Mouse (Mus musculus) limb, embryonic 11.5 days (tissue): ENCODE measurements around the gene Tmem132b. TPM values are rescaled to one million over a fixed set of nuclear protein-coding genes. Genes with fewer than 3 reads are reported as not detected.

ENCODE experiments used
- ATAC-seq: fragments of 200-750 bp; cut with Nextera tagmentation; 2 replicates; pipeline ENCODE4 v1.8.0; 2017; ENCODE audit warnings: low read depth; ENCODE audit not compliant: insufficient number of reproducible peaks, low FRiP score, low TSS enrichment
- DNase-seq: peaks from one replicate; pipeline ENCODE4 v3.0.0-alpha.2; 2015; ENCODE audit warnings: low spot score
- H3K27ac ChIP-seq: fragments of 300-500 bp; sonication (generic); replicated peaks from 2 replicates; pipeline ENCODE4 v1.5.1; 2014; ENCODE audit warnings: low read depth, mild to moderate bottlenecking, low read length
- H3K27me3 ChIP-seq: fragments of 300-500 bp; sonication (generic); 2 replicates; pipeline ENCODE4 v1.6.1; 2014; ENCODE audit warnings: mild to moderate bottlenecking, low read length, mixed read lengths; ENCODE audit not compliant: control insufficient read depth, insufficient read depth
- H3K36me3 ChIP-seq: fragments of 300-500 bp; sonication (generic); 2 replicates; pipeline ENCODE4 v1.6.1; 2014; ENCODE audit warnings: mild to moderate bottlenecking, low read length, moderate library complexity, mixed read lengths; ENCODE audit not compliant: control insufficient read depth, insufficient read depth
- H3K4me1 ChIP-seq: fragments of 300-500 bp; sonication (generic); 2 replicates; pipeline ENCODE4 v1.6.1; 2014; ENCODE audit warnings: low read length, mixed read lengths; ENCODE audit not compliant: control insufficient read depth, insufficient read depth
- H3K4me2 ChIP-seq: fragments of 300-500 bp; sonication (generic); 2 replicates; pipeline ENCODE4 v1.6.1; 2014; ENCODE audit warnings: low read depth, mild to moderate bottlenecking, moderate library complexity; ENCODE audit not compliant: severe bottlenecking
- H3K4me3 ChIP-seq: fragments of 300-500 bp; sonication (generic); 2 replicates; pipeline ENCODE4 v1.5.1; 2014; ENCODE audit warnings: low read depth, low read length
- H3K9ac ChIP-seq: fragments of 300-500 bp; sonication (generic); 2 replicates; pipeline ENCODE4 v1.6.1; 2014; ENCODE audit warnings: mild to moderate bottlenecking, low read length
- H3K9me3 ChIP-seq: fragments of 300-500 bp; sonication (generic); 2 replicates; pipeline ENCODE4 v1.6.1; 2016; ENCODE audit warnings: low read length; ENCODE audit not compliant: control insufficient read depth
- WGBS: fragments of 180-500 bp; shearing (Covaris S2); extraction: QIAGEN DNeasy Blood & Tissue Kit; methylation state at CpG from one replicate; pipeline ENCODE4 v1.1.7; 2014; 5-methylcytosine and 5-hydroxymethylcytosine counted together
- polyA plus RNA-seq: library from polyadenylated mRNA; unstranded; fragments of >200 nt; fragmentation: Nextera tagmentation; extraction: Ambion mirVana; gene quantifications from 2 replicates; pipeline ENCODE4 v1.2.1, GENCODE M21; 2014

Gene Tmem132b
- polyA plus RNA-seq, 1 experiment from 2014 or later = 0.08 TPM

DNA sequence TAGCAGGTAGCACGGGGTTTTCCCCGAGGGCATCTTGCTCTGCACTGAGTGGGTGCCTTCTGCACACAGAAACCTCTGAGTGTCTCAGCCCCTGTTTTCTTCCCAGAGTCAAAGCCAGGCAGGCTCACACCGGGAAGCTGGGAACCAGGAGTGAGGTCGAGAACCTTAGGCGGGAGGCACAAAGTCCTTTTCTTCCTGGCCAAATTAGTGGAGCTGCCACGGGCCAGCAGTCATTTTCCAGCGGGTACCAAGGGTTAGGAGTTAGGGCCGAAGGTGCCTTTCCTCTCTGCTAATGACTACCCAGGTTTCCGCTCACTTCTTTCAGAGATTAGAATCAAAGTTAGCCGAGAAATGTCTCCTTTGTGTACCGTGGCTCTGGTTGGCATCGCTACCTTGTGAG, 75.6 kb downstream of the Tmem132b start:
- H3K4me2 ChIP-seq = no peak overlapping the region
- no peak for ATAC-seq
- 81% methylated on average over 12 of the region's 12 CpGs for WGBS

DNA sequence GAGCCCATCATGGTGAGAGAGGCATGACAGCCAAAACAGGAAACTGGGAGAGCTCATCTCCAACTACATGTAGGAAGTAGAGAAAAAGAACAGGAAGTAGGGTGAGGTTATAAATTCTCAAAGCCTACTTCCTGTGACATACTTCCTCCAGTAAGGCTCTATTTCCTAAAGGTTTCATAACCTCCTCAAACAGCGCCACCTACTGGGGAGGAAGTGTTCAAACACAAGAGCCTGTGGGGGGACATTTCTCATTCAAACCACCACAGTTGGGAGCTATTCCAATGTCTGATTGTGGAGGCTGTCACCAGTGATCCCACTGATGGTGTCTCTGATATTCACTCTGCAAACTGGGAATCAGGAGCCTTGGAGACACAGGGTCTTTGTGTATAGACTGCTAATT, 78.4 kb downstream of the Tmem132b start:
- H3K9me3 ChIP-seq = no peaks in the 10 kb centered on the region; the same call in 1 of the 2 replicates
- H3K4me2 ChIP-seq = no peak overlapping the region
- no peaks in the 10 kb centered on the region for H3K36me3 ChIP-seq
- no peak overlapping the region for H3K27ac ChIP-seq
- H3K4me1 ChIP-seq = no peaks in the 10 kb centered on the region
- no peak for DNase-seq
- 57% methylated on average over 1 of the region's 1 CpGs for WGBS
- no peak for ATAC-seq
- H3K27me3 ChIP-seq = no peaks in the 10 kb centered on the region
- no peak overlapping the region for H3K9ac ChIP-seq
- no peak overlapping the region for H3K4me3 ChIP-seq

More for the DNA sequence above, 75.6 kb downstream of the Tmem132b start:
- Histone ChIP-seq H3K4me3 (no peak overlapping the region), H3K4me1 (no peaks in the 10 kb centered on the region), H3K9ac (no peak overlapping the region), H3K9me3 (no peaks in the 10 kb centered on the region), H3K27me3 (no peaks in the 10 kb centered on the region), H3K27ac (no peak overlapping the region), H3K36me3 (no peaks in the 10 kb centered on the region)
- no peak for DNase-seq

DNA sequence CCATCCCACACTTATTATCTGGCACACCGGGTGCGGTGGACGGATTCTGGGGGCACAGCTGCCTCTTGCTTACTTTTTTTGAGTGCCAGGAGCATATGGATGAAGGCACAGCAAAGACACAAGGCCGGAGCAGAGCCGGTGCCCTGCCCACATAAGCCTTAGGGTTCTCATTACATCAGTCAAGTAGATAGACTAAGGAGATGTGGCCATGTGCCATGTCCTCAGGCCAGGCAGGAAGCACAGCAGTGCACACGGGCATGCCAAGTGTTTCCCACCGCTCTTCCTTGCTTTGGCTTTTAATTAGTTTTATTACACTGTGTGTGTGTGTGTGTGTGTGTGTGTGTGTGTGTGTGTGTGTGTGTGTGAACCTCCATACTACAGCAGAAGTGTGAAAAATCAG, 80.9 kb downstream of the Tmem132b start:
- Histone ChIP-seq H3K4me2 (no peak overlapping the region), H3K9me3 (no peaks in the 10 kb centered on the region; the same call in 1 of the 2 replicates), H3K4me3 (no peak overlapping the region), H3K27me3 (no peaks in the 10 kb centered on the region), H3K27ac (no peak overlapping the region), H3K4me1 (no peaks in the 10 kb centered on the region), H3K9ac (no peak overlapping the region), H3K36me3 (no peaks in the 10 kb centered on the region)
- ATAC-seq = no peak
- DNase-seq = no peak
- WGBS = 90% methylated on average over 7 of the region's 7 CpGs

DNA sequence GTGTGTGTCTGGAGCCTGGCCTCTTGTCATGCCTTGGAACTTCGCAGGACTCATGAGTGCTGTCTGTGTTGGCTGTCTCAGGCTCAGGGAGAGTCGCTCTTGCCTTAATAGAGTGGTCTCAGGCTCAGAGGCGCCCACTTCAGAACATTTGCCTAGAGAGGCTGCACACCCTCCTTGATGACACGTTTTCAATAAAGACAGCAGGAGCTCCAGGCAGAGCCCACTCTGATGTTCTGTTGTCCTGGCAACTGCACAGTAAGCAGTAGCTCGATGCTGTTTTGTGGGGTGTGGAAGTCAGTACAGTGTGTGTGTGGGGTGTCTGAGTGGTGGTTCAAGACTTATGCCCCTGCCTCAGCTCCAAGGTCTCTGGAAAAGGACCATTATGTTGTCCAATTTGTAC, 81.6 kb downstream of the Tmem132b start:
- H3K4me2 ChIP-seq = no peak overlapping the region
- no peaks in the 10 kb centered on the region for H3K36me3 ChIP-seq
- H3K4me3 ChIP-seq = no peak overlapping the region
- H3K4me1 ChIP-seq = no peaks in the 10 kb centered on the region
- ATAC-seq (no peak), DNase-seq (no peak)
- no peaks in the 10 kb centered on the region; the same call in 1 of the 2 replicates for H3K9me3 ChIP-seq
- 83% methylated on average over 5 of the region's 5 CpGs for WGBS
- H3K27me3 ChIP-seq = no peaks in the 10 kb centered on the region
- H3K27ac ChIP-seq = no peak overlapping the region
- no peak overlapping the region for H3K9ac ChIP-seq

DNA sequence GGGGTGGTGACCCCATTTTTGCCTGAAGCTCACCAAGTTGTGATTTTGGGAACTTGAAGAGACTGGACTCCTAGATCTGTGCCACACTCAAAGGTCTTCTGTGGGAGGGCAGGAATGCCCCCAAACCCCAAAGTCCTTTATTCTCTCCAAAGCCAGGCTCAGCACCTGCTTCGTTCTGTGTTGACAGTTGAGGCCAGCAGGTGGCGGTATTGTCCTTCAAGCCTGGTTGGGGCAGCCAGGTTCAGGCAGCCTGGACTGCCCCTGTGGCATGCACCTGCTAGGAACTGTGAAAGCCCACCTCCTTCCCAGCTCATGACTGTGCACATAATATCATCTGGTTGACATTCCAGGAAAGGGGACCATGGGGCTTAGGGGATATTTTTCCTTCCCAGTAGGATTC, 82.8 kb downstream of the Tmem132b start:
- ATAC-seq (no peak), DNase-seq (no peak)
- H3K4me1 ChIP-seq = no peaks in the 10 kb centered on the region
- no peak overlapping the region for H3K27ac ChIP-seq
- no peaks in the 10 kb centered on the region for H3K36me3 ChIP-seq
- H3K27me3 ChIP-seq = no peaks in the 10 kb centered on the region
- no peaks in the 10 kb centered on the region; the same call in 1 of the 2 replicates for H3K9me3 ChIP-seq
- H3K4me3 ChIP-seq = no peak overlapping the region
- H3K9ac ChIP-seq = no peak overlapping the region
- H3K4me2 ChIP-seq = no peak overlapping the region
- 44% methylated on average over 2 of the region's 2 CpGs for WGBS

DNA sequence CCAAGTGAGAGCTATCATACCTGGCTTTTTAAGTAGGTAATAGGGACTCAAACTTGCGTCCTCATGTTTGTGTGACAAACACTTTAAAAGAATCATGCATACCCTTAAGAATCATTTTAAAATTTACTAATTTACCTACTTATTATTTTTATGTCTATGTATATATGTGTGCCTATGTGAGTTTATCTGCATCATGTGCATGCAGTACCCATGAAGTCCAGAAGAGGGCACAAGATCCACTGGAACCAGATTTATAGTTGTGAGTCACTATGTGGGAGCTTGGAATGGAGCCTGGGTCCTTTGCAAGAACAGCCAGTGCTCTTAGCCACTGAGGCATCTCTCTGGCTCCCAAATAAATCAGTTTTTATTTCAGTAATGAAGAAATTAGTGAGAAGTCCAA, 85.5 kb downstream of the Tmem132b start:
- no peak for ATAC-seq
- H3K4me1 ChIP-seq = no peaks in the 10 kb centered on the region
- 95% methylated on average over 1 of the region's 1 CpGs for WGBS
- no peak overlapping the region for H3K4me2 ChIP-seq
- no peaks in the 10 kb centered on the region for H3K36me3 ChIP-seq
- H3K9me3 ChIP-seq = no peaks in the 10 kb centered on the region; the same call in 1 of the 2 replicates
- DNase-seq = no peak
- no peak overlapping the region for H3K27ac ChIP-seq
- H3K9ac ChIP-seq = no peak overlapping the region
- H3K27me3 ChIP-seq = no peaks in the 10 kb centered on the region
- no peak overlapping the region for H3K4me3 ChIP-seq

DNA sequence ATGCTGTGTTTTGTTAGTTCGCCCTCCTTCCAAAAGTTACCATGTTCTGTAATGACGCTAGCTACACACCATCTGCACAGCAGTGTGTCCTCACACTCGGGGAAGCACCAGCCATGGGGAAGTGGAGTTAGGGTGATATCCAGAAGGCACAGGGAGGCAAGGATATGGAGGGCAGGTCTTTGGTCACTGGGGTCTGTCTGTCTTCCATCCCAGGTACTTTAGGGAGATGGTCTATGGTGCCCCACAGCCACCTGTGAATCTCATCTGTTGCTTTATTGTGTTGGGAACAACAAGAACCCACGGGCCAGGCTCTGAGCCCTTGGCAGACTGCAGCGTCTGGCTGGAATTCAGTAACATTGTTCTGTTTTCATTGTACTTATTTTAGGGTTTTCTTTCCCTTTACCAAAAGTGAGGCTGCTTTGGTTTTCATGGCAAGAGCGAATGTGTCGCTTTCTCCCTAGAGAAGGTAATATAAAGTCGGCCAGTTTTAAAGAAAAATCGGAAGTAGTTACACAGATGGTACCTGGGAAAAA, 96.3 kb downstream of the Tmem132b start:
- no peaks in the 10 kb centered on the region for H3K4me1 ChIP-seq
- H3K4me3 ChIP-seq = no peak overlapping the region
- WGBS = 91% methylated on average over 9 of the region's 9 CpGs
- H3K4me2 ChIP-seq = no peak overlapping the region
- no peak overlapping the region for H3K9ac ChIP-seq
- no peak overlapping the region for H3K27ac ChIP-seq
- no peaks in the 10 kb centered on the region for H3K9me3 ChIP-seq
- DNase-seq = no peak
- ATAC-seq = no peak
- H3K36me3 ChIP-seq = no peaks in the 10 kb centered on the region
- no peaks in the 10 kb centered on the region for H3K27me3 ChIP-seq

DNA sequence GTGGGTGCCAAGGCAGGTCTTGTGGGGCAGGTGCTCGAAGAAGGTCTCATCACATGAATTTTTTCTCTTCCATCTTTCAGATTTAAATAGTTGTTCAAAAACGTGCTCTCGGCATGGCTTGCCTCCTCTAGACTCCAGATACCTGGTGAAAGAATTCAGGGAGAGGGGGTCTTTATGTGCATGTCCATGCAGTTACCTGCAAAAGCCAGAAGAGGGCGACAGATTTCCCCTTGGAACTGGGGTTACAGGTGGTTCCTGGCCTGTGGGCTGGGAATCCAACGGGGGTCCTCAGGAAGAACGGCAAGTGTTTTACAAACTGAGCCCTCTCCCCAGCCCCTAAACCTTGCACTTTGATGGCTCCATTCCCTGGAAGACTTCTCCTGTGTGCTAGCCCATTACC, 103.1 kb downstream of the Tmem132b start:
- WGBS = 79% methylated on average over 6 of the region's 6 CpGs
- Histone ChIP-seq H3K9me3 (no peaks in the 10 kb centered on the region), H3K4me1 (no peaks in the 10 kb centered on the region), H3K9ac (no peak overlapping the region), H3K36me3 (no peaks in the 10 kb centered on the region), H3K27ac (no peak overlapping the region), H3K4me3 (no peak overlapping the region), H3K4me2 (no peak overlapping the region), H3K27me3 (no peaks in the 10 kb centered on the region)
- DNase-seq (no peak), ATAC-seq (no peak)

DNA sequence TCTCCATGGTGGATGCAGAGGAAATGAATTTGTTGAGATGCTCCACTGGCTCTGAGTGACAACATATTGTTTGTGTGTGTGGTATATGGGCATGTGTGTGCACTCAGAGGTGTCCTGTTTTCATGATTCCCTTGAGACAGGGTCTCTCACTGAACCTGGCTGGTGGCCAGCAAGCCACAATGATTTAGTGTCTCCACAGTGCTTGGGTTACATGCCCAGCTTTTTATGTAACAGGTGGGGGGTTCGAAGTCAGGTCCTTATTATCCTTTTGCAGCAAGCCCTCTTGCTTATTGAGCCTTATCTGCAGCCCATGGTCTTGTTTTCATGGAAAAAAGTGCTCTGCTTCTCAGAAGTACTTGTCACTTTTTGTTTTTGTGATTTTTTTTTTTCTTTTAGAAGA, 109.4 kb downstream of the Tmem132b start:
- H3K4me1 ChIP-seq = no peaks in the 10 kb centered on the region
- no peaks in the 10 kb centered on the region for H3K36me3 ChIP-seq
- no peak overlapping the region for H3K9ac ChIP-seq
- no peak for ATAC-seq
- no peak overlapping the region for H3K4me2 ChIP-seq
- no peaks in the 10 kb centered on the region for H3K27me3 ChIP-seq
- DNase-seq = no peak
- H3K9me3 ChIP-seq = no peaks in the 10 kb centered on the region
- 94% methylated on average over 1 of the region's 1 CpGs for WGBS
- no peak overlapping the region for H3K27ac ChIP-seq
- no peak overlapping the region for H3K4me3 ChIP-seq
